Mouse (Mus musculus) C2C12 (cell line): ENCODE measurements around the gene Wdr63. TPM values are rescaled to one million over a fixed set of nuclear protein-coding genes. Genes with fewer than 3 reads are reported as not detected.
A peak's percentile ranks its signal among the peaks of the same experiment; 100 is the strongest.

ENCODE experiments used
- H3K27me3 ChIP-seq: one replicate; pipeline ENCODE4 v1.6.1; 2011; ENCODE audit not compliant: control insufficient read depth, insufficient read depth, insufficient read length
- H3K36me3 ChIP-seq: one replicate; pipeline ENCODE4 v1.6.1; 2011; ENCODE audit not compliant: control insufficient read depth, insufficient read depth
- H3K4me3 ChIP-seq: one replicate; pipeline ENCODE4 v1.5.1; 2011; ENCODE audit warnings: mild to moderate bottlenecking, control low read depth; ENCODE audit not compliant: poor library complexity, insufficient read depth, severe bottlenecking
- H3K79me2 ChIP-seq: one replicate; pipeline ENCODE4 v1.6.1; 2011; ENCODE audit not compliant: control insufficient read depth, insufficient read depth
- H3K79me3 ChIP-seq: one replicate; pipeline ENCODE4 v1.6.1; 2011; ENCODE audit warnings: low read depth, control low read depth
- H3ac ChIP-seq: one replicate; pipeline ENCODE3; 2011; ENCODE audit warnings: low read depth; ENCODE audit not compliant: control insufficient read depth, insufficient read length
- CEBPB ChIP-seq: IDR thresholded peaks from one replicate; pipeline ENCODE4 v1.6.1; 2011; ENCODE audit warnings: low read depth, mild to moderate bottlenecking, control low read depth, moderate library complexity
- CTCF ChIP-seq: IDR thresholded peaks from one replicate; pipeline ENCODE4 v1.5.1; 2011; ENCODE audit not compliant: control insufficient read depth, insufficient read depth, insufficient read length
- FOSL1 ChIP-seq: IDR thresholded peaks from one replicate; pipeline ENCODE4 v1.8.0; 2011; ENCODE audit warnings: mild to moderate bottlenecking, low read length; ENCODE audit not compliant: poor library complexity, insufficient read depth, severe bottlenecking
- MAX ChIP-seq: IDR thresholded peaks from one replicate; pipeline ENCODE4 v1.6.1; 2011; ENCODE audit warnings: mild to moderate bottlenecking, control low read depth
- MYOD1 ChIP-seq: IDR thresholded peaks from one replicate; pipeline ENCODE4 v1.6.1; 2011; ENCODE audit warnings: low read depth; ENCODE audit not compliant: control insufficient read depth, insufficient read length
- MYOG ChIP-seq: IDR thresholded peaks from one replicate; pipeline ENCODE4 v1.6.1; 2011; ENCODE audit not compliant: control insufficient read depth, insufficient read length; ENCODE audit errors: extremely low read depth
- USF1 ChIP-seq: IDR thresholded peaks from one replicate; pipeline ENCODE4 v1.6.1; 2011; ENCODE audit warnings: low read depth, mild to moderate bottlenecking, control low read depth, moderate library complexity
- polyA plus RNA-seq: library from polyadenylated mRNA; unstranded; fragments of >200 nt; fragmentation: generic; extraction: Trizol; gene quantifications from one replicate; pipeline ENCODE4 v1.2.1, GENCODE M21; 2012; ENCODE audit warnings: missing spikeins

Gene Wdr63
- polyA plus RNA-seq, 1 experiment = 0.43 TPM

DNA sequence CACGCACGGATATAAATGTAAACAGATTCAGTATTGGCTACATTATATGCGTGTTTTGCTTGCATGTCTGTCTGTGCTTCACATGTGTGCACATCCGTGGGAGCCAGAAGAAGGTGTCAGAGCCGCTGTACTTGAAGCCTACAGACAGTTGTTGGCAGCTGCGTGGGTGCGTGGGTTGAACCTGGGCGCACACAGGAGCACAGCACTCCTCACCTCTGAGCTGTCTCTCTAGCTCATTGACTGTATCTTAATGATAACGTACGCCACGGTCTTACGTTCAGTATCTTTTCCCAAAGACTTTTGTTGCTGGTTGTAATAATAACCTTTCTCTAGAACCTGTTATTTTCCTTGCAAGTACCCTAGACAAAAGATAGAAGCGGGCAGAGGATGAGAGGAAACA lies 91.0 kb downstream of the Wdr63 start:
- no peaks in the 10 kb centered on the region for H3K79me3 ChIP-seq
- no peaks in the 10 kb centered on the region for H3K27me3 ChIP-seq
- peaks cover 5% of the 10 kb centered on the region for H3K36me3 ChIP-seq
- H3K4me3 ChIP-seq = no peak overlapping the region
- TF ChIP-seq USF1 (no peak), FOSL1 (no peak)
- no peak overlapping the region for H3ac ChIP-seq
- no peaks in the 10 kb centered on the region for H3K79me2 ChIP-seq

DNA sequence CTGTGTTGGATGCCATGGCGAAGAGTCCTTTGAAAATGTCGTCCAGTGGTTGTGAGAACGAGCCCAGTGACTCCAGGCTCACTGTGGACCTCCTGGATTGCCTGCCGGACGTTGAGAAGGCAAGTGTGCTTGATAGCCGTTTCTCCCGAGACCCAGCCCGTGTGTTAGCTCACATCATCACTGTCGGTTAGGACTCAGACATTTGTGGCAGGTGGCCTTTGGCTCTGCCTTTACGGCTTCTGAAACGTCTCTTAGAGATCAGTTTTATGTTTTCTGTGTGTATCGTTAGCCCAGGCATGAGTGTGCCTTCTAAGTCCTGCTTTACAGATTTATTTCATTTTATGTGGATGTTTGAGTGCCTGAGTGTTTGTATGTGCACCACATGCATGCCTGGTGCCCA lies 93.6 kb downstream of the Wdr63 start:
- H3K4me3 ChIP-seq = no peak overlapping the region
- no peaks in the 10 kb centered on the region for H3K27me3 ChIP-seq
- no peak for TF ChIP-seq MYOG
- no peak for TF ChIP-seq MYOD1
- no peak for TF ChIP-seq FOSL1
- no peak for TF ChIP-seq CEBPB
- no peaks in the 10 kb centered on the region for H3K79me2 ChIP-seq
- H3ac ChIP-seq = no peak overlapping the region
- no peaks in the 10 kb centered on the region for H3K79me3 ChIP-seq
- peaks cover 5% of the 10 kb centered on the region for H3K36me3 ChIP-seq

DNA sequence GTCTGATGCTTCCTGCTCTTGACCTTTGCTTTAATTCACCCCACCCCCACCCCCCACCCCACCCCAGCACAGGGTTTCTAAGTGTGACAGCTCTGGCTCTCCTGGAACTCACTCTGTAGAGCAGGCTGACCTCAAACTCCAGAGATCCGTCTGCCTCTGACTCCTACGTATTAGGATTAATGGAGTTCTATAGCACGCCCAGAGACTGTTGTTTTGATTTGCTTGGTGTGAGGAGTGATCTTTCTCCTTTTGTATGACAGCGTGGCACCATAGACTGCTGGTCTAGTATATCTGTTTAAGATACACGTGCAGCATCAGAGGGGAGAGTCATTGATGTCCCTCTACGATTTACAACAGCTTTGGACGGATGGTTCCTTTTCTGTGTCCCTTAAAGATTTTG lies 94.4 kb downstream of the Wdr63 start:
- no peaks in the 10 kb centered on the region for H3K79me2 ChIP-seq
- no peak overlapping the region for H3K4me3 ChIP-seq
- no peak for TF ChIP-seq FOSL1
- TF ChIP-seq MYOG = no peak
- no peak for TF ChIP-seq MYOD1
- TF ChIP-seq USF1 = no peak
- no peak overlapping the region for H3ac ChIP-seq
- no peaks in the 10 kb centered on the region for H3K79me3 ChIP-seq
- peaks cover 5% of the 10 kb centered on the region for H3K36me3 ChIP-seq
- no peaks in the 10 kb centered on the region for H3K27me3 ChIP-seq

DNA sequence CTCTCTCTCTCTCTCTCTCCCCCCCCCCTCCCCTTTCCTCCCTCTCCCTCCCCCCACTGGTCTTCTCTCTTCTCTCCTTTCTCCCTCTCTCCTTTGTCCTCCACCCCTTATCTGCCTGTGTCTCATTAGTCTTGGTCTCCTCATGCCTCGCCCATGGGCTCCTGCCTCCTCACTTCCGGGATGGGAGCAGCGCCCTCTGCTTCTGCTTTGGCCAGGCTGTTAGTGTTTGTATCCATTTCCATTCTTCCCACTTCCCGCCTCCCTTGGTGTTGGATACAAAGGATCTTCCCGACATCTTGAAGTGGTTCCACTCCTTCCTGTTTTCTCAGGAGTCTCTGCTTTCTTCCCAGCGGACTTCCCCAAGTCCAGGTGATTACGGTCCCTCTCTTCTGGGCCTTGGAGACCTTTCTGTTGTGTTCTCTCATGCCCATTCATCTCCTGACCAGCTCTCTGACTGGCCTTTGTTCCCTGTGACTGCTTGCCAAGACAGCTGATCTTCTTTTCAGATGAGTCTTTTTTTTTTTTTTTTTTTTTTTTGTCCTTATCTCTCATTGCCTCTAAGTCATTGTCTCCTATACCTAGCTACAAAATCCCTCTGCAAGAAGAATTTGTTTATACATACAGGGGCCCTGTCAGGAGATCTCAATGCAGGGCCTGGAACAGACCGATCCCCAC lies 96.2 kb downstream of the Wdr63 start:
- H3K27me3 ChIP-seq = no peaks in the 10 kb centered on the region
- no peaks in the 10 kb centered on the region for H3K79me3 ChIP-seq
- no peak overlapping the region for H3ac ChIP-seq
- no peaks in the 10 kb centered on the region for H3K79me2 ChIP-seq
- TF ChIP-seq FOSL1 (no peak), CEBPB (no peak), MYOD1 (no peak), CTCF (no peak), MYOG (no peak), MAX (no peak), USF1 (no peak)
- no peak overlapping the region for H3K4me3 ChIP-seq
- H3K36me3 ChIP-seq = peaks cover 5% of the 10 kb centered on the region

DNA sequence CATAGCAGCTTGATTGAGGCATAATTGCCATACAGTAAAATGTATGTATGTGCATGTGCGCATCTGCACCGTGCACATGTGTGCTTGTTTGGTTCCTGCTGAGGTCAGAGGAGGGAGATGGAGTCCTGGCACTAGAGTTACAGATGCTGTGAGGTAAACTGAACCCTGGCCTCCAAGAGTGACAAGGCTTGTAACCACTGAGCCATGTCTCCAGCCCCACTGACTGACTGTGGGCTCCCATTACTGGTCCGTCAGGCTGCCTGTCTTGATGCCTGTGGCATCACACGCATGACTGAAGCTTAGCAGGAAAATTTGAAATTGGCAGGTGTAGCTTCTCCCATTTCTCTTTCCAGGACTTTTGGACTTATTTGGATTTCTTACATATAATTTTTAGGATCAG lies 97.2 kb downstream of the Wdr63 start:
- no peaks in the 10 kb centered on the region for H3K79me2 ChIP-seq
- H3K27me3 ChIP-seq = no peaks in the 10 kb centered on the region
- TF ChIP-seq USF1 (no peak), MAX (no peak), CTCF (no peak), CEBPB (no peak), MYOG (no peak), MYOD1 (no peak), FOSL1 (no peak)
- H3K79me3 ChIP-seq = no peaks in the 10 kb centered on the region
- H3ac ChIP-seq = no peak overlapping the region
- no peak overlapping the region for H3K4me3 ChIP-seq
- H3K36me3 ChIP-seq = peaks cover 5% of the 10 kb centered on the region

DNA sequence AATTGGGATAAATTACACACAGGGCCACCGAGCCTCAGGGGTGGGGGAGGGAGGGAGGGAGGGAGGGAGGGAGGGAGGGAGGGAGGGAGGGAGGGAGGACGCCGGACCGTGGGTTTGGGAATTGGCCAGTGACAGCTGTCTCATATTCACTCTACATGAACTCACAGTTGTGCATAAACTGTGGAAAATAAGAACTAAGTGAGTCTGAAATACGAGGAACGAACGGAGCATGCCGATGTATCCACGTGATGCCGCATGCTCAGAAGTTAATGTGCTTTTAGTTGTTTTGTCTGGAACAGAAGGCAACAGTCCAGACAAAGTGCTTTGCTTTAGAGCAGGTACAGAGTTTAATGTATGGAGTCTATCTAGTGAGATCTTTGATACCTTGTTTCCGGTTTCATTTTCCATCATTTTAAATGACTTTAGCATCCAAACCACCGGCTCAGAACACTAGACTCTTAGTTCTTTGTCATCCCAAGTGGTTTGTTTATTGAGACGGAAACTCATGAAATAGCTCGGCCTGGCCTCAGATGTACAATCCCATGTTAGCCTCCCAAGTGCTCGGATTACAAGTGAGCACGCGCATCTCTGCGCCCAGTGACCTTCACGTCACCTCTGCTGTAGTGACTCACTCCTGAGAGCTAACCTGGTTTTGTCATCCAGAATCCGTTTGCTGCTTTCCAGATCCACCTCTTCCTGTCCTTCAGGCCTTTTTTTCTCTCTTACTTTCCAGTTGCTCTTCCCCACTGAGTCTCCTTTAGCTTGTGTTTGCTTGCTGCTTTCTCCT lies 97.9 kb downstream of the Wdr63 start:
- Histone ChIP-seq H3K27me3 (no peaks in the 10 kb centered on the region), H3K79me2 (no peaks in the 10 kb centered on the region), H3K79me3 (no peaks in the 10 kb centered on the region), H3K36me3 (peaks cover 5% of the 10 kb centered on the region), H3ac (no peak overlapping the region), H3K4me3 (no peak overlapping the region)
- TF ChIP-seq MYOG (no peak), USF1 (peak; percentile 63), MAX (no peak)
